Mouse (Mus musculus) MN1 (cell line): Measurements from ENCODE around the gene Cttnbp2.

Experiments
- DNase-seq: peaks from one replicate; pipeline ENCODE4 v3.0.0-alpha.2; 2016; ENCODE audit warnings: low spot score

The Cttnbp2 gene

DNA sequence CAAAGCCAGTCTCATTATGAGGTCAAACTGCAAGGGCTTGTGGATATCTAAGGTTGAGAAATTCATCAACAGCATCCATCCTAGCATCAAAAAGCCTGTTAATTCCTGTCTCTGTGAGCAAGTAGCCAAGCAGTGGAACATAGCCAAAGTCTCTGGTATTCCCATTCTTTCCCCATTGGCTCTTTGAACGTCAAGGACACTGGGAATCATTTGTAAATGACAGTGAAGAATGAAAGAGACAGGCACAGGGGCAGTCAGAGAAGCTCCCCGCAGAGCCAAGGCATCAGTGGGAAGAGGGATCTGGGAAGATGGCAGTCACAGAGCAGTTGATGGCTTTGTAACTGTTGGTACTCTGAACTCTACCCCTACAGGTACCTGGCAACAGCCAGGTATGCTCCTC lies 46.9 kb downstream of the Cttnbp2 start:
- no peak for DNase-seq

DNA sequence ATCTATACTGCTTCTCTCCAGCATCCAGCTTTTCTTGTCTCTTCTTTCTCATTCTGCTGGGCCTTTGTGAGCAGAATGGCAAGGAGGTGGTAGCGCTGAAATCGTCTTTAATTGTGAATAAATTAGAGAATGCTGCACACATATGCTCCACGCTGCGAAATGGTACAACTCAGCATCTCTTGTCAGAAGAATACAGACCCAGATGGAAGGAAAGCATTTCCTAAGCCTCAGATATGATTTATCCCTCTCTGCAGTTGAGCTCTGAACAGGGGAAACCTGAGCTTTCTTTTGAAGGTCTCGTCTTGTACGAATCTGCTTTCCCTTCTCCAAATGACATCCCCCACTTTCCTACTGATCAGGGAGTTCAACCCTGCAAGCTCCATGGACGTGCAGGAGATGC lies 48.4 kb downstream of the Cttnbp2 start:
- DNase-seq, result no peak

DNA sequence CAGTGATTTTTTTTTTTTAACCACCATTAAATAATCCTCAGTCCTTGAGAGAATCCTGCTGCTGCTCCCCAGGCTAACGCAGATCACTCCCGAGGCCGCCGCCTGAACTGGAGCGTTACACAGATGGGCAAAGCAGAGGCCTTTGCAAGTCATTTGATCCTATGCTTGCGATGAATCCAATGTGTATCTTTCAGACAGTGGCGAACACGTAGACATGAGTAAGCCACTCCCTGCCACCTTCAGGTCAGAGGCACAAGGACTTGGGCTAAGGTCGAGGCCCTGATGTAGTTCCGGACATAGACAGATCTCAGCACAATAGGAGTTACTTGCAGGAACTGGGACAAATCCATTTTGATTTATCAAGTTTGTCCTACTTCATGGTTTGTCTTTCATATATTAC lies 49.0 kb downstream of the Cttnbp2 start:
- no peak for DNase-seq

DNA sequence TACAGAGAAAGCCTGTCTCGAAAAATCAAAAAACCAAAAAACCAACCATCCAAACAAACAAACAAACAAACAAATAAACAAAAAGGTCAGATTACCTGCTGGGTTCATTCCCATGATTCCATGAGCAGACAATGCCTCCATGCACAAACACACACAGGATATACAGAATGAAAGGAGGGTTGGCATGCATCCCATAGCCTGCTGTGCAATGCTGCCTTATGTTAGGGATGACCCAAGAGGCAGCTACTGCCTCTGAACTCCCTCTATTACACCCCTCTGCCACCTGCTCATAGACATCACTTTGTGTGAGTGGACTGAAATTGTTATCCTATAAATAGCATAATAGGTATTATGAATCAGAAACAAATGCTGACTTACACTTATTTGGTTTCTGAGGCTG lies 55.0 kb downstream of the Cttnbp2 start:
- DNase-seq, result no peak

DNA sequence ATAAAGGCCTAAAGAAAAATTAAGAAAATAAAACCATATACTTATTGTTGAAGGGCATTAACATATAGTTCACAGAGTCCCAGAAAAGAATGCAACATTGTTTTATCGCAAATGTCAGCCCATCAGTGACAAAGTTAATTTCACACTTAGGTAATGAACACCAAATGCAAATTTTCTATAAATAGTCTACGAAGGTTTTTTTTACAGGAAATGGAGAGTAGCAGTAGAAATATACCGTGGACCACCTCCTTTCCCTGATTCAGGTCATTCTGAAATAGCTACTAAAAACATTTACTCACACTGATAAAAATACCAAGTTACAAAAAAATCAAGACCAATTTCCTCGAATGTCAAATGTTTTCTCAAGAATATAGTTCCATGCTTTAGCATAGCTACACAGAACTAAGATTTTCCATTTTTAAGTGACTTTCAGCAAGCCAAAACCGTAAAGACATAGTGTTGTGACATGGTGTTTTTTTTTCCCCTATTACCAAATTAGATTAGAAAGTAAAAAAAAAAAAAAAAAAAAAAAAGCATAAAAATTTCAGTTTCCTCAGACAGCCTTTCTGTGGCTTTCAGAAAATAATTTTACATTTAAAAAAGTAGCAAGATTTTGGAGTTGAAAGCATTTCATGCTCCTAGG lies 64.0 kb downstream of the Cttnbp2 start:
- DNase-seq, result no peak

DNA sequence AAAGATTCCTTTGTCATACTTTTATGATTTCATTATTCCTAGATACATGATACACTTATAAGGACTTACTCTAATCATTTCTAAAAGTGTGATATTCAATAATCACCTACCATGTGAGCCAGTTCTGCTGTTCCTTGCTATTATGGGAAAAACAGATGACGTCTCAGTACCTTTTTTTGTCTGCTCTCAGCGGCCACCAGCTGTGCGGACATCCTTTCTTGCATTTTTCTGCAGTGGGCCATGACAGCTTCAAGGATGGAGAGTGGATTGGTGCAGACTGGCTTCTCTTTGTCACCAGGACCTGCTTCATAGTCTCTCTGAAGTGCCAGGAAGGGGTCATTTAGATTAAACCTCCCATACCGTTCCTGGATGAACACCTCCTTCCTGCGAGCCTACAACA lies 66.6 kb downstream of the Cttnbp2 start:
- DNase-seq, result no peak

DNA sequence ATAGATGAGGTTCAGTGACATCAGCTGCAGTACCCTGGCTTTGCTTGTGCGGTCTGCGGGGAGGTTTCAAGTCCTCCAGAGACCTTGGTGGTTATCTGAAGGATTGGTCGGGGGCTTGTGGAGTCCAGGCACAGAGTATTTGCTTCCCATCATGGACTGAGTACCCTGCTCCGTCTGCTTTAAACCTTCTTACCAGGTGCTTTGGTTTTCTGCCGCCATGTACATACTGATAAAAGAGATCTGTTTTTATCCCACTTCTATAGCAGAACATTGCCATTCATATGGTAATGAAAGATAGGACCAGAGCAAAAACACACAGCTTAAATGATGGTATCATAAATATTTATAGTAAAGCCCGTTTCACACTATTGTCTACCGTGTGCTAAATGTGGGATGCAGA lies 67.7 kb downstream of the Cttnbp2 start:
- DNase-seq, result no peak

DNA sequence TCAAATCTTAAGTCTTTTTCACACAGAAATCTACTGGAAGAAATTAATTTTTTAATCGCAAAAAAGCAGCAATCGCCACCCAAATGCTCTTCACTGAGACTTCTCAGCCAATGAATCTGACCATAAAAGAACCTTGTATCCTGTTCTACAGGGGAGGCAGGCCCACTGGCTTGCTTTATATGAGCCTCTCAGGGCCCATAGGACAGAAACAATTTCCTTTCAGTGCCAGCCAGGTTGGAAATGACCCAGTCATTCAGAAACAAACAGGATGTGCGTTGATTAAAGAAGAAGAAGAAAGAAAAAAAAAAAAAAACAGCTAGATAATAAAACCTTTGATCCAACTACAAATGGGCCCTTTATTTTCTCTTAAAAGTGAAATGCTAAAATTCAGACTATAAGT lies 68.3 kb downstream of the Cttnbp2 start:
- no peak for DNase-seq

DNA sequence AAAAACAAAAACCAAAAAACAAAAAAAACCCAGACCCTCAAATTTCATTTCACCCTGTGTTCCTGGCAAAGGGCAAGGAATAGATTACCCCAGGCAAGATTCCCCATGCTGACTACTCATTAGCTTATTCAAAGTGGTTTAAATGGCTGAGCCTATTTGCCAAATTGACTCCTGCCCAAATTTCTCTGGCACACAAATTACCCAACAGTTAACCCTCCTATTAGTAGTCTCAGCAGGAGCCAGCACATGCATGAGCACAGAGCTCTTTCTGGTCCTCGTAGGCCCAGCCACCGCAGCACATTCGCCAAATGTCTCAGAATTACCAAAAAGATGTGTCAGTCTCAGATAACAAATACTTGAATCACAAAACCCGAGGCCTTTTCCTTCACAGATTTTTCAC lies 68.9 kb downstream of the Cttnbp2 start:
- no peak for DNase-seq

DNA sequence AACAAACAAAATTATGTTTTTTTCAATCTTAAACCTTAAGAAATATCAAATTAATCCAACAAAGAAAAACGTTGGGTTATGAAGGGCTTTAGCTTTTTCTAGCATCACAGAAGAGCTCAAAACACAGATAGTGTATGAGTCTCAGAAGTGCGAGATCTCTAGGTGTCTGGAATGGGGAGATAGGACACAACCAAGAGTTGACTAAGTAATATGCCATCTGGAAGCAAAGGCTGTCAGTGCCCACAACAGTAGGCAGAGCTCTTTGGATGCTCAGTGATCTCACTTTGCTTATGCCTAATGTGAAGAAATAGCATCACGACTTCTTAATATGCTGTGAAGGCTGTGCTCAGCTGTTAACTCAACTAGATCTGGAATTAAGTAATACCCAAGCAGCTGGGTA lies 72.3 kb downstream of the Cttnbp2 start:
- no peak for DNase-seq

DNA sequence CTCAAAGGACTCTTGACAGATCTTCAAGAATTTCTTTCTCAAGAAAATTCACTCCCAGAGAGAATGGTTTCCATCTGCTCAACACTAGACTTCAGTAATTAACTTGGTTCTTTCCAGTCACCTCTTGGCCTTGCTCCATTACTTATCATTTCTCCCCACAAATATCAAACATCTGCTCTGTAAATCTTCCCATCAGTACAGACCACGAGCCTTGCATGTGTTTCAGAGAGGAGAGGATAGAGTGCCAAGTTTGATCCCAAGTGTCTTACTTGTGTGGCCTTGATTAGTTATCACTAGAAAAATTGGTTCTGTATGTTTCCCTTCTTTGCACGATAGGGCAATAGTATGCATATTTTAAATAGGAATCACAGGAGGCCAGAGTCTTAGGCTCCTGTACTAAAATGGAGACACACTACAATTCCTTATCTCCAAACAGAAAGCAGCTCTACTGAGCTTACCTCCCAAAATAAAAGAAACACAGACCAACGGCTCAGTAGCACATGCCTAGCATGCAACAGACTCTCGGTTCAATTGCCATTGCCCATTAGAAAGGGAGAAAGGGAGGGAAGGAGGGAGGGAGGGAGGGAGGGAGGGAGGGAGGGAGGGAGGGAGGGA lies 73.6 kb downstream of the Cttnbp2 start:
- DNase-seq, result no peak

DNA sequence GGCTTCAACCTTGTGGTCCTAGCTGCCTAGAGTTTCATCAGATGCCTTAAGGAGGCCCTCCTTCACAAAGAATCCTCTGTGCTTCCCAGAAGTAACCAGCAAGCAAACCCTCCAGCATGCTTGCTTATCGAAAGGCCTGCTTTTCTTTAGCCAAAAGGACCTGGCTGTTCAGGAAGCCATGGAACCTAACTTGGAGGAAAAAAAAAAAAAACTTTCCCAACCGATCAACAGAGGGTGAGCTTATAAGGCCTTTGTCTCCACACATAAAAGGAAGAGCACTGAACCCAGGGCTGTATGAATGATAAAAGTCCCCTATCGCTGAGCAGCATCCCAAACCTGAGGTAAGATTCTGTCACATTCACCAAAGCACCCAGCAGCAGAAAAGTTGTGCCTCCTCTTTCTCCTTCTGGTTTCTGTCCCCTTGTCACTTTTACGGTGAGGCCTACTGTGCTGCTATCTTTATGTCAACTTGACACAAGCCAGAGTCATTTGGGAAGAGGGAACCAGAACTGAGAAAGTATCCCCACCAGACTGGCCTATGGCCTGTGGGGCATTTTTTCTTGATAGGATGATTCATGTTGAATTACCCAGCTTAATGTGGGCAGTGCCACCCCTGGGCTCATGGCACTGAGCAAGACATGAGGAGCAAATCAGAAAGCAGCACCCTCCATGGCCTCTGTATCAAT lies 78.4 kb downstream of the Cttnbp2 start:
- no peak for DNase-seq

DNA sequence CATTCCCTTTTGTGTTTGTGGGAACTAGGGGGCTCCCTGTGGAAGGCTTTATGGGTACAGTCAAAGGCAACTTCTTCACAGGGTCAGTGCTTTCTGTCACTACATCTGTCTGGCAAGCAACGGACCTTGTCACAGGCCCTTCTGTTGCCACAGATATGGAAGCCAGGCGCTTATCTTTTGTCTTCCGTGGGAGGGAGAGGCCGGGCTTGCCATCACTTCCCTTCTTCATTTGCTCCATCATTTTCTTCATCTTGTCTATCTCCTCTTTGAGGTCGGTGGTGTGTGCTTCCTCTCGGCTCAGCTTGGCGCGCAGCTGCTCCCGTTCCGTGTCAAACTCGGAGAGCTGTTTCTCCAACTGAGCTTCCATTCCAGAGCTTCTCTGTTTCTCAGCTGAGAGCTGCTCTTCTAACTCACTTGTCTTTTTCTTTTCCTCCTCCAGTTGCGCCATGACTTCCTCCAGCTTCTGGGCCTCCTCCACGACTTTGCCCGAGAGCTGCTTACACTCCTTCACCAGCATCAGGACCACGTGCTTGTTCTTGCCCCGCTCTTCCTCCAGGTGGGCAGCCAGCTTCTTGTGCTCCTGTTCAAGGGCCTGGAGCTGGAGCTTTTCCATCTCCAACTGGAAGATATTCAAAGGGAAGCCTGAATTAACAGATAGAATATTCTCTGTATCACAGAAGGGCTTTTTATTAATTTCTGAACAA lies 79.7 kb downstream of the Cttnbp2 start:
- DNase-seq, result no peak

DNA sequence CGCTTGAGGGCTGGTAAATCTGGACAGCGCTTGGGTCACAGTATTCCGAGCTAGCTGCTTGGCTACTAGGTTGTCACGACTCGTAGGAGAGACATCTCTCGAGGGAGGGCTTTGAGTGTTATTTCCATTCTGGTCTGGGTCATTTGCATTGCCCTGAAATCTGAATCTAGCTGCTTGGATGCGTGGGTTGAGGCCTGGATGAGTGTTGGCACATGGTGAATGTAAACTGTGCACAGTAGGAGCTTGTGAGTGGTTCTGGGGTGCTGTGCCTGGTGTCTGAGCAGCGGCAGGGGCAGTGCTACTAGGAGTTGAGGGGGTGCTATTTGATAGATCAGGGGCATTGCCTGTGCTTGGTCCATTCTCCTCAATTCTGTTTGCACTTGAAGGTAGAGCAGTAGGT lies 80.3 kb downstream of the Cttnbp2 start:
- no peak for DNase-seq

DNA sequence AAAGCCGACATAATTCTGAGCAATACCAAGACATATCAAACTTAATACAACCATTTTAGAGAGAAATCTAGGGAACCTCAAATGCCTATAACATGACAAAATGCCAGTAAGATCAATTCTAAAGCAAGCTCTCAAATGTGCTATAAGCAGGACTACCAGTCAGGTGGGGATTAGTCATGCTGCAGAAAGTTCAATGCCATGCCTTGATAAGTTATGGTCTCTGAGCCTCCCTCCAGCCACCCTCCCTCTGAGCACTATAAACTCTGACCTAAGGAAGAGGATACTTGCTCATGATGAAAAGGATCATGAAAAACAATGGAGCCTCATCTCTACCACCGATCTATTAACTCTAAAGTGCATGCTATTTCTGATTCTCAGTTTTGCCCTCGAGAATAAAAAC lies 82.3 kb downstream of the Cttnbp2 start:
- DNase-seq, result no peak

DNA sequence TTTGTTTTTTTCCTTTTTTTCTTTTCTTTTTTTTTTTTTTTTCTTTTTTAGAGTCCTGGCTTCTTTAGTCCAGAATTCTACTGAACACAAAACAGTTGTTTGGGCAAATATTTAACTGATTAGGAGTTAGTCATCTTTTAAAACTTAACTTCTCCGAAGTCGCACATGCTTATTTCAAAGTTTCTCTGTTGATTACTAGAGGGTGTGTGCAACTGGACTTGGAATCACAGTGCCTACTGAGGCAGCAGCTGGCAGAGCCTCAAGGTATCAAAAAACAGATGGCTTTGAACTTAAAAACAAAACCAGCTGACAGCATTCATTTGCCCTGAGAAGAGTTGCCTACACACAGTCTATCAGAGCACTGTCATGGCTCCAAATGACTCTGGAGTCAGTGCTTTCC lies 82.8 kb downstream of the Cttnbp2 start:
- no peak for DNase-seq

DNA sequence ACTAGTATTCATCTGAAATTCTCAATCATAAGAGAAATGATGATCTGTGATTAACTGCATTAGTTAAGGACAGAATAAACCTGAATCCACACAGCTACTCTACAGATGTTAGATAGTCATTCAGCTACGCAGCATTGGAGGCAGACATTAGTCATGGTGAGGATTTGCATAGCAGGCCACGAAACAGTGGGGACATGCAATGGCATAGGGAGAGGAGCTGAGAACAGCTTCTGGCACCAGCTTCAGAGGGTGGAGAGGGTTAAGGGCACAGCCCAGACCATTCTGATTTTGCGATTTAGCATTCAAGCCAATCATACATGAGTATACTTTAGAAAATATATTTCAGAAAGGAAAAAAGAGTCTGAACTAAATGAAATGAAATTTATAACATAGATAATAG lies 84.6 kb downstream of the Cttnbp2 start:
- DNase-seq, result no peak

DNA sequence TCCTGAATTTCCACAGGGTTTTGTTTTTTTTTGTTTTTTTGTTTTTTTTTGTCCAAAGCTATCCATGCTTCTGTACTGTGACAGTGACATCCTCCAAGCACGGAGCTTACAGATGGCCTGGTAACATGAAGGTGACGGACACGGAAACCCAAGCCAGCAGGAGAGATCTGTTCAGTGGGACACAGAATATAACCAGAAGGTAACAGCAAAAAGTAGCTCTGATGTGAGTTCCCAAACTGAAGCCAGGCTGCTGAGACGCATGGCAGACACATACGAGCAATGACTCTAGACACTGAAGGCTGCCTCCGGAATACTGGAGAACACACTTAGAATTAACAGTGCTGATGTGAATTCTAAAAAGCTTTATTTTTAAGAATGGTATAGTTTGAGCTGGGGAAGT lies 89.8 kb downstream of the Cttnbp2 start:
- DNase-seq, result no peak

DNA sequence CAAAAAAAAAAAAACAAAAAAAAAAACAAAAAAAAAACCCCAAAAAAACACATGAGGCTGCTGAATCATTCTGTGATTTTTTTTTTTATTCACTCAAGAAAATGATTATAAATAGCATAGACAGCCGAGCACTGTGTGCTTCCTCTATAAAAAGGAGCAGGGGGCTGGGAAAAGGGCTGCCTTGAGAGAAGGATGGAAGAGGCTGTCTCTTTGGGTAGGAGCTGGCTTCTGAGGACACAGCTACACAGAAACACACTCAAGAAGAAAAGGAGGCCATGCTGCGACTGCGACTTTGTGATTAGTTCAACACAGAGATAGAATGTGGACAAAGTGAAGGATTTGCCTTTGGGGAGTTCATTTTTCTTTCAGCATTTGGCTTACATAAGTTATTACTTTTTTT lies 90.3 kb downstream of the Cttnbp2 start:
- DNase-seq, result no peak

DNA sequence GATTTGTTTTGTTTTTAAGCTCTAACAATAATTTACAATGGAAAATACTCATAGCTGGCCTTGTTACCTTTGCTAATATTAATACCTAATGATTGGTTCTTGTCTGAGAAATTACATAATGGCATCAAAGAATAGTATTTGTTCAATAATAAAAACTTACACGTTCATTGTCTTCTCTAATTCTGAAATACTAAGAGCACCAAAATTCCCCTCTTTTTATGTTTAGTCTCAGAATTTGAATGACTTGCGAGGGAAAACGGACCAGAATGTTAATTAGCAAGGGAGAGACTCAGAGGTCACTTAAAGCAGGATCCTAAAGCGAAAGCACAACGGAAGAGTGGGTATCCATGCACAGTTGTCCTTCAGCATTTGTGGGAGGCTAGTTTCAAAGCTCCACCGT lies 91.5 kb downstream of the Cttnbp2 start:
- no peak for DNase-seq

DNA sequence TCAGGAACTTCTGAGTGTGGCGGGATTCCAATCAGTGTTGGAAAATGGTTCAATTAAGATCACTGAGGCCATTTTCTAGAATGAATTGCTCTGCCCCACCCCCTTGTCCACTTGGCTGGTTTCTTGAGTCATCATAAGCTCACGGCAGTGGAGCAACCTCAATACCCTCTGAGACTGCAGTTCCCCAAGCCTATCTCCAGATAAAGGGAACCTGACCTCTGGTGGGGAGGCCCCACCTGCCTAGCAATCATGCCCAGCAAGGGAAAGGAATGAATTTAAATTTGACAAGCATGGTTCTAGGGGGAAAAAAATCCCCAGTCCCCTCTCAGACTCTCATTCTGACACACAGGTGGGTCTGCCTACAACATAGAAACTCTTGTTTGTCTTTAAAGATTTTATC lies 93.1 kb downstream of the Cttnbp2 start:
- DNase-seq, result no peak

DNA sequence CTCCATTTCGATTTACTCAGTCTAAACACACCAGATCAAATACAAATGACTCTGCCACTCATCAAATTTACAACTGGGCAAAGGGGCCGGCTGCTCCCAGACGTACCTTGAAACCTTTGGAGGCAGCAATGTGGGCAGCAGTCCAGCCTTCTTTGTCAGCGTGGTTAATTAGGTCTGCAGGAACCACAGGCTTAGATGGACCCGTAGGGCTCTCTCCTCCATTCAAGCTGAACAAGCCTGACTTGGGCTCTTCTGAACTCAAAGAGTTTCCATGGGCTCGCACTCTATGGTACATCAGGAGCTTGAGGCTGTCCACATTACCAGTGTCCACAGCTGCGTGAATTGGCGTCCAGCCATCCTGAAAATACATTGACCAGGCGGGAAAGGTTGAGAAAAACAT lies 94.0 kb downstream of the Cttnbp2 start:
- no peak for DNase-seq

DNA sequence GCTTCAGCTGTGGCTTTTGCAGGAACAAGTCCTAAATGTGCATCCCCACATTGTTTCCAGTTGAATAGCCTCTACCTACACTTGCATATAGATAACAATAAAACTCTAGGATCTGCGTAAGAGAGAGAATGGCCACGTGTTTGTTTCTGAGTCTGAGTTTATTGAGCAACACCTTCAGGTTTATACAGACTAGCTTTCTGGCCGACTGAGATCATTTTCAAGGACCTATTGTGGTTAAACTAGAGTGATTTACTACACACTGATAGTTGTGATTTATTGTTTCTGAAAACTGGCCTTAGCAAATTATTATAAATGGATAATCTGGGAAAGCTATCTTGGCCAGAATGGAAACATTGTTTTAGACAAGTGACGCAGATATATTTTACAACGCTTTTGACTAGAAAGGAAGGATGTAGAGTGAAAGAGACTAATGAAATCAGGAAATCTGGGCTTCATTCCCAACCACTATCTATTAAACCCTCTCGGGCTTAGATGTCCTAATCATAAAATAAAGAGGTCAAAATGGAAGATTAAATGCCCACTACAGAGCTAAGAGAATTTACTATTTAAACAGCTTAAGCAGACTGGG lies 96.7 kb downstream of the Cttnbp2 start:
- no peak for DNase-seq
